Mouse (Mus musculus) central nervous system, embryonic 14 days (tissue): Measurements from ENCODE around the gene Cyp4x1. TPM values are rescaled to one million over a fixed set of nuclear protein-coding genes. Genes with fewer than 3 reads are reported as not detected.

Source experiments
- polyA plus RNA-seq: library from polyadenylated mRNA; depleted of rRNA; stranded (reverse); fragments of >200 nt; gene quantifications from 2 replicates; pipeline ENCODE4 v1.2.3, GENCODE M21; 2012; rRNA removed

Gene Cyp4x1
- polyA plus RNA-seq, result 4.3 and 4.4 TPM in 2 replicates

DNA sequence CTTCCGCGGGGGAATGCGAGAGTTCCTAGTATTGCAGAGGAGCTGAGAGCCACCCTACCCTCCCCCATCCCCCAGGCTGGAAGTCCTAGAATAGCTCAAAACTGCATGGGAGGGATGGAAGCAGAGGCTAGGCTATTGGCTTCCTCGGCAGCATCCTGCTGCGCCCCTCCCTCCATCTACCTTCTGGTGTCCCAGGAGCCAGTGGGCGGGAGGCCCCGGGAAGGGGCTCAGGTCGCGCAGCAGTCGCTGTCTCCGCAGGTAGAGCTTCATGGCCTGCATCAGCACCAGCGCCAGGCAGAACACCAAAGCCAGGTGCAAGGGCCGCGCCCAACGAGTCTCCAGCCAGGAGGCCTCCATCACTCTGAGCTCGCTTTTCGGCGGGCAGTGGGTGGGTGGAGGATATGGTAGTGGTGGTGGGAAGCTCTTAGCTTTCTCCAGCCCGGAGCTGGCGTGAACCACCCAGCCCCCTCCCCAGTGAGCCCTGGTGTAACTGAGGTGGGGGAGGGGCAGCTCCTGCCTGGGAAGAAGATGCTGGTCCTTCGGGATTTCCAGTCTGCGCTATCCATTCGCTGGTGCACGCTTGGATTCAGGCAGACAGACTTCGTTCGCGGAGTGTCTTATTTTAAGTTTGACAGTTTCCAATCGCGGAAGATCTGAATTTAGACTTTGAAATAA, at the start of gene Cyp4x1:
Cyp4x1 (minus strand) TSS at position 661 of the 675 bp plus-strand sequence.

DNA sequence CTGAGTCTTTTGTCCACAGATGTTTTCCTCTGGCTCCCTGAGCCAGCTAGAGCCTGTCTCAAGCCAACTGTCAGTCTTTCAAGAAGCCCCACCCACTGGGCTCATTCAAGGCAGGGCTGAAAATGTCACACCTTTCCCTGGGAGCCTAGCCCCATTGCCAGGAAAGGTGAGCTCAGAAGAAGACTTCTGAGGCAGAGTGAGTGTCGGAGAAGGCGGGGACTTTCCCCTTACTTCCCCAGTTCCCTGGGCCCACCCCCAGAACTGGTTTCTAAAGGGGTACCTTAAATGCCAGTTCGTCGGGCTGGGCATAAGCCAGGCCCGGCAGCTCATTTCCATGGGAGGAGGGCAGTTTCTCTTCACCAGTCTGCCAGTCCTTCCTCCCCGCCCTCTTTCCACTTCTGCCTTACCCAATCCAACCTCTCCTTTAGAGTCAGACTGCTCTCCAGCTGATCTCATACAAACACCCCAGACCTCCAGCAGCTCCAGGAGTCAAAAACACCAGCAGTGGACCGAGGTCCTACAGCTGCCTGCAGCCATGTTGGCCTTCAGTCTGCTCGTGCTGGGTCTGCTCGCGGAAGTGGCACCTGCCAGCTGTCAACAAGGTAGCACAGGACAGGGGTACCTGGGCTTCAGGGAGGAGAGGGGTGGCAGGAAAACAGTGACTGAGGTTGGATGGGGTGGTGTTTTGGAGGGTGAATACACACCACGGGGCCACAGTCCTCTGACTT, 45.3 kb downstream of the Cyp4x1 start, which contains the start of gene Pdzk1ip1:
Pdzk1ip1 (plus strand) TSS at position 98 of the 728 bp plus-strand sequence.

DNA sequence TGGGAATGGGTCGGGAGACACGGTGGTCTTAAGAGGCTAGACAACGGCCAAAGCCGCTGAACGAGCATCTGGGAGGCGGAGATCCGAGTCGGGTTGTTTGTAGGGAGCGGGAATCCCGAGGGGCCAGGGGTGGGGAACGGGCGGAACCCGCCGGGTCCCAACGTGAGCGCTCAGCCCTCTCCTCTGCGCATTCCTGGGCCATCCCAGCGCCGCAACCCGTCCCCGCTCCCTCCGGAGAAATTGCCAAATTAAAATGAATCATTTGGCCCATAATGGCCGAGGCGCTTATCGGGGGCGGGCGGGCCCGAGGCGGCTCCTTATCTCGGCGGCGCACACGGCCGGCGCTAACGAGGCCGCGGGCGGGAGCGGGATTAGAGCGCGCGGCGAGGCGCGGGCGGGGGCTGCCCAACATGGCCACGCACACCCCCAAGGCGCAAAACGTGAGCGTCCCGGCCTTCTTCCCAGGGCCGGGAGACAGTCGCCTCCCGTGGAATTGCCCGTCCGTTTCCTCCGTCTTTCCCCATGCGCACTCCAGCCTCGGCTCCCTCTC, 77.6 kb downstream of the Cyp4x1 start, which contains the start of gene Tal1:
Tal1 (plus strand) TSS at position 56 of the 550 bp plus-strand sequence.

Other genes starting within 250 kb of the Cyp4x1 start
- 1.4 and 2.2 TPM in 2 replicates for gene Foxd2, start 225.4 kb downstream of the Cyp4x1 start, polyA plus RNA-seq
- 0.06 TPM in 1 of 2 replicates, not detected in the other for gene Foxe3, start 208.3 kb downstream of the Cyp4x1 start, polyA plus RNA-seq
- 61.1 and 68.3 TPM in 2 replicates for gene Cmpk1, start 147.0 kb downstream of the Cyp4x1 start, polyA plus RNA-seq
- 8.9 and 10.5 TPM in 2 replicates for gene Stil, start 134.1 kb downstream of the Cyp4x1 start, polyA plus RNA-seq
- 16.0 and 20.9 TPM in 2 replicates for gene Tal1, start 77.9 kb downstream of the Cyp4x1 start, polyA plus RNA-seq
- 3.7 and 5.0 TPM in 2 replicates for gene Pdzk1ip1, start 45.6 kb downstream of the Cyp4x1 start, polyA plus RNA-seq
- not detected in 2 replicates for gene Cyp4a29, start 107.8 kb upstream of the Cyp4x1 start, polyA plus RNA-seq
- not detected in 2 replicates for gene Cyp4a12a, start 164.8 kb upstream of the Cyp4x1 start, polyA plus RNA-seq